Mouse (Mus musculus) myocyte (in vitro differentiated cells): ENCODE results near the gene Osbpl2.

Experiments
- CEBPB ChIP-seq: IDR thresholded peaks from 2 replicates; pipeline ENCODE4 v1.6.1; 2011; ENCODE audit warnings: mild to moderate bottlenecking, moderate library complexity; ENCODE audit not compliant: poor library complexity, insufficient read depth, severe bottlenecking
- E2F4 ChIP-seq: IDR thresholded peaks from one replicate; pipeline ENCODE4 v1.6.1; 2011; ENCODE audit warnings: mild to moderate bottlenecking, control low read depth, moderate library complexity; ENCODE audit not compliant: insufficient read depth
- MAX ChIP-seq: IDR thresholded peaks from one replicate; pipeline ENCODE4 v1.6.1; 2011; ENCODE audit warnings: low read depth, mild to moderate bottlenecking, control low read depth
- MYOG ChIP-seq, 3 experiments: IDR thresholded peaks; one replicate each; pipeline ENCODE4 v1.6.1; 2011; ENCODE audit warnings: control low read depth in 2 of 3, low read depth in 2 of 3, mild to moderate bottlenecking in 2 of 3; ENCODE audit not compliant: insufficient read length in 2 of 3, control insufficient read depth in 1 of 3, insufficient read depth in 1 of 3
- POLR2A ChIP-seq: IDR thresholded peaks from one replicate; pipeline ENCODE4 v1.6.1; 2011; ENCODE audit warnings: low read depth, mild to moderate bottlenecking, control low read depth, moderate library complexity; ENCODE audit not compliant: insufficient read length
- POLR2AphosphoS2 ChIP-seq: IDR thresholded peaks from one replicate; pipeline ENCODE4 v1.6.1; 2011; ENCODE audit warnings: low read depth, control low read depth; ENCODE audit not compliant: insufficient read length
- REST ChIP-seq: IDR thresholded peaks from one replicate; pipeline ENCODE4 v1.6.1; 2011; ENCODE audit warnings: mild to moderate bottlenecking, control low read depth, moderate library complexity; ENCODE audit not compliant: insufficient read depth, insufficient read length
- TCF12 ChIP-seq: IDR thresholded peaks from one replicate; pipeline ENCODE4 v1.6.1; 2011; ENCODE audit warnings: mild to moderate bottlenecking, control low read depth; ENCODE audit not compliant: poor library complexity, insufficient read depth, severe bottlenecking
- TCF3 ChIP-seq: IDR thresholded peaks from one replicate; pipeline ENCODE4 v1.6.1; 2011; ENCODE audit warnings: low read depth, control low read depth; ENCODE audit not compliant: insufficient read length
- USF1 ChIP-seq: IDR thresholded peaks from one replicate; pipeline ENCODE4 v1.6.1; 2011; ENCODE audit warnings: low read depth, mild to moderate bottlenecking, control low read depth, moderate library complexity

GRCm38 (mm10) chr2:180116741-180117484 is 2.2 kb upstream of the Osbpl2 start:
- TF ChIP-seq POLR2AphosphoS2 (no peak), MYOG (IDR thresholded peaks at IDR 0.05; ENCODE audit: control insufficient read depth in 1 of 3, insufficient read depth in 1 of 3, insufficient read length in 2 of 3, low read depth in 2 of 3) (no peak), USF1 (no peak), POLR2A (no peak), TCF12 (no peak), CEBPB (no peak), TCF3 (no peak), E2F4 (no peak), MAX (no peak), REST (no peak)
